Mouse (Mus musculus) activated CD4-positive, CD25-positive, alpha-beta regulatory T cell, adult 4 months (primary cell): Measurements from ENCODE around the gene Prmt9. TPM values are rescaled to one million over a fixed set of nuclear protein-coding genes. Genes with fewer than 3 reads are reported as not detected.

ENCODE experiments used
- polyA plus RNA-seq, 2 experiments: library from polyadenylated mRNA; unstranded; fragments of 100-300 nt; shearing (Covaris generic); gene quantifications; one replicate each; pipeline ENCODE4 v1.2.1; 2017

Gene Prmt9
- polyA plus RNA-seq, 2 experiments from 2014 or later: 11.5 to 15.7 TPM

Other genes with a start within 250 kb of the Prmt9 start
- 1 to 10 TPM; 2.1 to 2.9 TPM for gene Arhgap10, start 31.4 kb upstream of the Prmt9 start, polyA plus RNA-seq
- 10 to 100 TPM; 15.6 to 24.6 TPM for gene Tmem184c, start 61.3 kb downstream of the Prmt9 start, polyA plus RNA-seq
- not detected for gene Ednra, start 175.1 kb downstream of the Prmt9 start, polyA plus RNA-seq